Mouse (Mus musculus): Measurements from ENCODE around the gene Uggt1.

The Uggt1 gene

GRCm38 (mm10) chr1:36257276-36257675, 12.8 kb upstream of the Uggt1 start:
- DNase-seq (ENCODE audit: low spot score in 2 of 2): no peak

- DNase-seq (ENCODE audit: low spot score in 2 of 2): no peak
Measured at GRCm38 (mm10) chr1:36255871-36256640, 11.5 kb upstream of the Uggt1 start.

GRCm38 (mm10) chr1:36254635-36255360, 10.3 kb upstream of the Uggt1 start:
- DNase-seq (ENCODE audit: low spot score in 2 of 2): peak in 1 of 2 experiments; percentile 40

GRCm38 (mm10) chr1:36252791-36253190, 8.3 kb upstream of the Uggt1 start:
- peak; percentile 80 to 88 for DNase-seq (ENCODE audit: low spot score in 2 of 2)

GRCm38 (mm10) chr1:36251426-36251825, 6.9 kb upstream of the Uggt1 start:
- DNase-seq (ENCODE audit: low spot score in 2 of 2): no peak

GRCm38 (mm10) chr1:36246688-36247087, 2.2 kb upstream of the Uggt1 start:
- no peak for DNase-seq (ENCODE audit: low spot score in 2 of 2)

GRCm38 (mm10) chr1:36244828-36245215, 302 bp upstream of the Uggt1 start:
- DNase-seq (ENCODE audit: low spot score in 2 of 2): no peak

- DNase-seq (ENCODE audit: low spot score in 2 of 2): no peak
Measured at GRCm38 (mm10) chr1:36243447-36244057, 968 bp downstream of the Uggt1 start.

- no peak for DNase-seq (ENCODE audit: low spot score in 2 of 2)
Measured at GRCm38 (mm10) chr1:36241903-36242429, 2.6 kb downstream of the Uggt1 start.

- no peak for DNase-seq (ENCODE audit: low spot score in 2 of 2)
Measured at GRCm38 (mm10) chr1:36240176-36240575, 4.3 kb downstream of the Uggt1 start.

- no peak for DNase-seq (ENCODE audit: low spot score in 2 of 2)
Measured at GRCm38 (mm10) chr1:36239396-36239795, 5.1 kb downstream of the Uggt1 start.

- no peak for DNase-seq (ENCODE audit: low spot score in 2 of 2)
Measured at GRCm38 (mm10) chr1:36235855-36236254, 8.7 kb downstream of the Uggt1 start.

GRCm38 (mm10) chr1:36235057-36235639, 9.4 kb downstream of the Uggt1 start:
- no peak for DNase-seq (ENCODE audit: low spot score in 2 of 2)

GRCm38 (mm10) chr1:36233218-36233617, 11.3 kb downstream of the Uggt1 start:
- no peak for DNase-seq (ENCODE audit: low spot score in 2 of 2)

GRCm38 (mm10) chr1:36230919-36231705, 13.4 kb downstream of the Uggt1 start:
- no peak for DNase-seq (ENCODE audit: low spot score in 2 of 2)

- DNase-seq (ENCODE audit: low spot score in 2 of 2): no peak
Measured at GRCm38 (mm10) chr1:36228461-36228860, 16.1 kb downstream of the Uggt1 start.

GRCm38 (mm10) chr1:36224648-36225047, 19.9 kb downstream of the Uggt1 start:
- no peak for DNase-seq (ENCODE audit: low spot score in 2 of 2)

GRCm38 (mm10) chr1:36214324-36214723, 30.2 kb downstream of the Uggt1 start:
- DNase-seq (ENCODE audit: low spot score in 2 of 2): no peak

GRCm38 (mm10) chr1:36201739-36202138, 42.8 kb downstream of the Uggt1 start:
- no peak for DNase-seq (ENCODE audit: low spot score in 2 of 2)

- no peak for DNase-seq (ENCODE audit: low spot score in 2 of 2)
Measured at GRCm38 (mm10) chr1:36194482-36194881, 50.0 kb downstream of the Uggt1 start.

GRCm38 (mm10) chr1:36191966-36192365, 52.6 kb downstream of the Uggt1 start:
- no peak for DNase-seq (ENCODE audit: low spot score in 2 of 2)

Measured in right cerebral cortex, postnatal 10 days (tissue).